Comparison of ENCODE assay signal across 28 mouse cellular contexts in the genomic region with DNA sequence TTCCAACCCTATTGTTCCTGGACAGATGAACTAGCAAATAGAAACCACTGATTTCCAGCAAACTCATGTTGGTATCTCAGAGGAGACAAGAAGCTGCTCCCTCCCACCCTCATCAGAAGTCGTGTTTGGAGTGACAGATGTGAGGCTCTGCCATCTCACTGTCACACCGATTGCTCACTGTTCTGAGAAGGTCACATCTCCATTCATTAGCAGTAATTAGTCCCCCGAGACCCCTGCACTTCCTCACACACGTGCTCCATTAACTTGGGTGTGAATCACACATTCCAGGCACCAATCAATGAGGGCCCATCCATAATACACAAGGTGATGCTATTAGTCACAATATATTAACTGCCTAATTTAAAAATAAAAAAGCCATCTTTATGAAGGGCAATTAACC. TPM values are rescaled to one million over a fixed set of nuclear protein-coding genes. Genes with fewer than 3 reads are reported as not detected.
DNase-seq lines count a peak whose midpoint lies in the region; ATAC-seq lines count a peak whose summit lies in the region.
"Had no signal": no experiment of that assay in that cellular context is flagged by ENCODE, and none has a peak within 500 bp of the region (broad histone marks: within the 10 kb centered on the region; RNA-seq: fewer than 3 reads in every experiment).

No protein-coding gene starts in this region.

- no peak overlapping the region for H3K9ac ChIP-seq in forebrain, embryonic 13.5 days
- H3K9ac ChIP-seq in forebrain, embryonic 16.5 days (replicated peaks; ENCODE audit: low read depth, low read length) = no peak overlapping the region
- no peak overlapping the region for H3K9ac ChIP-seq in midbrain, embryonic 14.5 days (replicated peaks; ENCODE audit: low read length)
- H3K9ac ChIP-seq: heart, embryonic 12.5 days; heart, embryonic 15.5 days; hindbrain, embryonic 13.5 days; intestine, embryonic 15.5 days had no signal

- peak; percentile 23 for DNase-seq in midbrain, embryonic 14.5 days
- DNase-seq in midbrain, embryonic 10.5 days (ENCODE audit: low spot score) = no peak
- peak; percentile 37 for DNase-seq in mesoderm, embryonic 11.5 days (ENCODE audit: low read depth, low spot score)
- peak; percentile 50 for DNase-seq in retina, postnatal 1 day
- no peak for DNase-seq in gastrocnemius, adult 8-10 months (ENCODE audit: low spot score in 2 of 2)
- DNase-seq: adrenal gland, adult 2 months; adrenal gland, postnatal 14 days; cerebellum, adult 11-12 months; cerebellum, adult 8-10 months; cerebellum, postnatal 10 days; gastrocnemius, postnatal 25 days; heart, adult 18-20 months; heart, postnatal 10 days; heart, postnatal 36 days; kidney, adult 18-20 months had no signal

- H3K4me3 ChIP-seq in forebrain, embryonic 13.5 days = no peak overlapping the region
- H3K4me3 ChIP-seq in forebrain, embryonic 16.5 days (replicated peaks; ENCODE audit: low read length) = no peak overlapping the region
- H3K4me3 ChIP-seq in midbrain, embryonic 14.5 days (replicated peaks; ENCODE audit: low read depth, low read length) = no peak overlapping the region
- H3K4me3 ChIP-seq in midbrain, embryonic 10.5 days = no peak overlapping the region
- H3K4me3 ChIP-seq: heart, embryonic 12.5 days; heart, embryonic 15.5 days; hindbrain, embryonic 10.5 days; hindbrain, embryonic 13.5 days; intestine, embryonic 15.5 days had no signal

- H3K27me3 ChIP-seq in forebrain, embryonic 13.5 days = 0 out of 2 replicates have a peak, but pooled peaks cover 4% of the 10 kb centered on the region
- no peaks in the 10 kb centered on the region for H3K27me3 ChIP-seq in forebrain, embryonic 16.5 days (replicated peaks; ENCODE audit: control insufficient read depth, insufficient read depth, low read length)
- H3K27me3 ChIP-seq in midbrain, embryonic 14.5 days (ENCODE audit: control insufficient read depth, insufficient read depth, low read length) = no peaks in the 10 kb centered on the region
- H3K27me3 ChIP-seq in midbrain, embryonic 10.5 days (ENCODE audit: low read depth, poor library complexity, severe bottlenecking) = peaks cover 13% of the 10 kb centered on the region; the same call in 1 of the 2 replicates
- H3K27me3 ChIP-seq: heart, embryonic 12.5 days; heart, embryonic 15.5 days; intestine, embryonic 15.5 days had no signal

- H3K4me2 ChIP-seq in forebrain, embryonic 13.5 days = no peak overlapping the region
- no peak overlapping the region for H3K4me2 ChIP-seq in forebrain, embryonic 16.5 days (ENCODE audit: low read length)
- no peak overlapping the region for H3K4me2 ChIP-seq in midbrain, embryonic 14.5 days (ENCODE audit: low read length)
- H3K4me2 ChIP-seq: heart, embryonic 12.5 days; heart, embryonic 15.5 days; hindbrain, embryonic 13.5 days; intestine, embryonic 15.5 days had no signal

- no peaks in the 10 kb centered on the region for H3K36me3 ChIP-seq in forebrain, embryonic 13.5 days (ENCODE audit: poor library complexity, severe bottlenecking)
- no peaks in the 10 kb centered on the region for H3K36me3 ChIP-seq in forebrain, embryonic 16.5 days (ENCODE audit: control insufficient read depth, insufficient read depth)
- H3K36me3 ChIP-seq in midbrain, embryonic 14.5 days (ENCODE audit: control insufficient read depth, insufficient read depth, low read length) = no peaks in the 10 kb centered on the region
- no peaks in the 10 kb centered on the region for H3K36me3 ChIP-seq in midbrain, embryonic 10.5 days
- H3K36me3 ChIP-seq: heart, embryonic 12.5 days; heart, embryonic 15.5 days; hindbrain, embryonic 10.5 days; hindbrain, embryonic 13.5 days; intestine, embryonic 15.5 days had no signal

- ATAC-seq in forebrain, embryonic 13.5 days = peak; percentile 43; the same call in 1 of the 2 replicates
- ATAC-seq in forebrain, embryonic 16.5 days = no peak
- no peak for ATAC-seq in midbrain, embryonic 14.5 days (ENCODE audit: low FRiP score, low TSS enrichment)
- ATAC-seq: CD4-positive, CD25-positive, alpha-beta regulatory T cell, adult 4 months; hindbrain, embryonic 16.5 days; intestine, embryonic 15.5 days had no signal

- no peaks in the 10 kb centered on the region for H3K9me3 ChIP-seq in forebrain, embryonic 13.5 days (replicated peaks)
- no peaks in the 10 kb centered on the region for H3K9me3 ChIP-seq in forebrain, embryonic 16.5 days (ENCODE audit: control insufficient read depth, low read length)
- no peaks in the 10 kb centered on the region for H3K9me3 ChIP-seq in midbrain, embryonic 14.5 days (ENCODE audit: control insufficient read depth, low read length)
- H3K9me3 ChIP-seq in midbrain, embryonic 10.5 days (replicated peaks) = no peaks in the 10 kb centered on the region
- H3K9me3 ChIP-seq: heart, embryonic 12.5 days; heart, embryonic 15.5 days; hindbrain, embryonic 10.5 days; hindbrain, embryonic 13.5 days; intestine, embryonic 15.5 days had no signal

- H3K4me1 ChIP-seq in forebrain, embryonic 13.5 days = peaks cover 1% of the 10 kb centered on the region; the same call in 1 of the 2 replicates
- H3K4me1 ChIP-seq in forebrain, embryonic 16.5 days (replicated peaks; ENCODE audit: control insufficient read depth, insufficient read depth, low read length) = 0 out of 2 replicates have a peak, but pooled peaks cover under 1% of the 10 kb centered on the region
- no peaks in the 10 kb centered on the region for H3K4me1 ChIP-seq in midbrain, embryonic 14.5 days (ENCODE audit: control insufficient read depth, insufficient read depth, low read length)
- H3K4me1 ChIP-seq in midbrain, embryonic 10.5 days = no peaks in the 10 kb centered on the region
- H3K4me1 ChIP-seq: intestine, embryonic 15.5 days had no signal

- H3K27ac ChIP-seq in forebrain, embryonic 13.5 days = no peak overlapping the region
- H3K27ac ChIP-seq in forebrain, embryonic 16.5 days (ENCODE audit: low read length) = no peak overlapping the region
- H3K27ac ChIP-seq in midbrain, embryonic 14.5 days (replicated peaks; ENCODE audit: low read depth, low read length) = no peak overlapping the region
- no peak overlapping the region for H3K27ac ChIP-seq in midbrain, embryonic 10.5 days (replicated peaks)
- H3K27ac ChIP-seq: hindbrain, embryonic 10.5 days; hindbrain, embryonic 13.5 days; intestine, embryonic 15.5 days had no signal

- WGBS in forebrain, embryonic 13.5 days = 38% methylated on average over 4 of the region's 4 CpGs
- WGBS in forebrain, embryonic 16.5 days = 35% methylated on average over 4 of the region's 4 CpGs
- 53% methylated on average over 4 of the region's 4 CpGs for WGBS in midbrain, embryonic 14.5 days
- WGBS in midbrain, embryonic 10.5 days = 70% methylated on average over 4 of the region's 4 CpGs

RNA-seq across cellular contexts. Expression of gene Lhpp, which starts 15.7 kb away (rescaled TPM):
- polyA plus RNA-seq in forebrain, embryonic 13.5 days (2015; fragmentation: Nextera tagmentation; extraction: Ambion mirVana) = 14.5 and 16.8 TPM in 2 replicates
- 26.4 and 31.2 TPM in 2 replicates for polyA plus RNA-seq in forebrain, embryonic 16.5 days (2015; fragmentation: Nextera tagmentation; extraction: Ambion mirVana)
- 35.9 and 41.1 TPM in 2 replicates for polyA plus RNA-seq in midbrain, embryonic 14.5 days (2014; fragmentation: Nextera tagmentation; extraction: Ambion mirVana)
- polyA plus RNA-seq in midbrain, embryonic 10.5 days (2016; fragmentation: Nextera tagmentation; extraction: Ambion mirVana) = 20.5 and 20.7 TPM in 2 replicates
- total RNA-seq in gastrocnemius, adult 8-10 months (2022) = 10 to 100 TPM; 12.5 to 17.2 (median 14.5) TPM

RNA-seq across cellular contexts. Expression of gene Nkx1-2, which starts 26.7 kb away (rescaled TPM):
- 0.08 TPM in 1 of 2 replicates, not detected in the other for polyA plus RNA-seq in forebrain, embryonic 13.5 days (2015; fragmentation: Nextera tagmentation; extraction: Ambion mirVana)
- 0.11 TPM in 1 of 2 replicates, not detected in the other for polyA plus RNA-seq in forebrain, embryonic 16.5 days (2015; fragmentation: Nextera tagmentation; extraction: Ambion mirVana)
- 0.74 and 0.82 TPM in 2 replicates for polyA plus RNA-seq in midbrain, embryonic 14.5 days (2014; fragmentation: Nextera tagmentation; extraction: Ambion mirVana)
- 0.80 and 1.6 TPM in 2 replicates for polyA plus RNA-seq in midbrain, embryonic 10.5 days (2016; fragmentation: Nextera tagmentation; extraction: Ambion mirVana)
- total RNA-seq in gastrocnemius, adult 8-10 months (2022) = not detected
- total RNA-seq: adrenal gland, adult 2 months; adrenal gland, postnatal 14 days; adrenal gland, postnatal 4 days; gastrocnemius, postnatal 25 days; heart, adult 18-20 months; heart, postnatal 10 days; heart, postnatal 36 days had no signal
- polyA plus RNA-seq: adrenal gland, adult 2 months; C2C12; CD4-positive, CD25-positive, alpha-beta regulatory T cell, adult 4 months; embryonic facial prominence, embryonic 11.5 days; embryonic facial prominence, embryonic 14.5 days; heart, embryonic 12.5 days; heart, embryonic 15.5 days had no signal

RNA-seq across cellular contexts. Expression of gene Oat, which starts 50.0 kb away (rescaled TPM):
- polyA plus RNA-seq in forebrain, embryonic 13.5 days (2015; fragmentation: Nextera tagmentation; extraction: Ambion mirVana) = 115 and 123 TPM in 2 replicates
- 111 and 133 TPM in 2 replicates for polyA plus RNA-seq in forebrain, embryonic 16.5 days (2015; fragmentation: Nextera tagmentation; extraction: Ambion mirVana)
- polyA plus RNA-seq in midbrain, embryonic 14.5 days (2014; fragmentation: Nextera tagmentation; extraction: Ambion mirVana) = 75.5 and 88.2 TPM in 2 replicates
- polyA plus RNA-seq in midbrain, embryonic 10.5 days (2016; fragmentation: Nextera tagmentation; extraction: Ambion mirVana) = 144 and 145 TPM in 2 replicates
- total RNA-seq in gastrocnemius, adult 8-10 months (2022) = 100 to 1,000 TPM; 147 to 208 (median 171) TPM

Comparison
In these comparisons a context has a peak if more than half of its experiments do, and no peak if none do; other contexts are left out.
1. DNase-seq: peak in midbrain, embryonic 14.5 days (single experiment), mesoderm, embryonic 11.5 days (single experiment) and retina, postnatal 1 day (single experiment); none in midbrain, embryonic 10.5 days (single experiment) and gastrocnemius, adult 8-10 months (0 of 2).